Mouse (Mus musculus) embryonic facial prominence, embryonic 14.5 days (tissue): ENCODE results near the gene Bnip3. TPM values are rescaled to one million over a fixed set of nuclear protein-coding genes. Genes with fewer than 3 reads are reported as not detected.

Experiments used
- ATAC-seq: fragments of 200-750 bp; cut with Nextera tagmentation; 2 replicates; pipeline ENCODE4 v1.8.0; 2017; ENCODE audit warnings: low read depth, moderate number of reproducible peaks, moderate TSS enrichment
- DNase-seq: peaks from one replicate; pipeline ENCODE4 v3.0.0-alpha.2; 2015; ENCODE audit warnings: low spot score
- H3K27ac ChIP-seq: fragments of 300-500 bp; sonication (generic); replicated peaks from 2 replicates; pipeline ENCODE4 v1.5.1; 2014; ENCODE audit warnings: low read depth, mild to moderate bottlenecking, low read length, moderate library complexity
- H3K27me3 ChIP-seq: fragments of 300-500 bp; sonication (generic); replicated peaks from 2 replicates; pipeline ENCODE4 v1.6.1; 2014; ENCODE audit warnings: low read length; ENCODE audit not compliant: control insufficient read depth, insufficient read depth
- H3K36me3 ChIP-seq: fragments of 300-500 bp; sonication (generic); 2 replicates; pipeline ENCODE4 v1.6.1; 2014; ENCODE audit warnings: low read length, mixed read lengths; ENCODE audit not compliant: control insufficient read depth, insufficient read depth
- H3K4me1 ChIP-seq: fragments of 300-500 bp; sonication (generic); 2 replicates; pipeline ENCODE4 v1.6.1; 2014; ENCODE audit warnings: antibody characterized with exemption, low read length; ENCODE audit not compliant: control insufficient read depth, insufficient read depth
- H3K4me2 ChIP-seq: fragments of 300-500 bp; sonication (generic); 2 replicates; pipeline ENCODE4 v1.6.1; 2014; ENCODE audit warnings: low read depth, mild to moderate bottlenecking, low read length, moderate library complexity, mixed read lengths
- H3K4me3 ChIP-seq: fragments of 300-500 bp; sonication (generic); 2 replicates; pipeline ENCODE4 v1.5.1; 2014; ENCODE audit warnings: low read depth, mild to moderate bottlenecking, low read length
- H3K9ac ChIP-seq: fragments of 300-500 bp; sonication (generic); 2 replicates; pipeline ENCODE4 v1.6.1; 2014; ENCODE audit warnings: low read depth, mild to moderate bottlenecking, low read length, moderate library complexity, mixed read lengths
- H3K9me3 ChIP-seq: fragments of 300-500 bp; sonication (generic); 2 replicates; pipeline ENCODE4 v1.6.1; 2016; ENCODE audit warnings: low read length; ENCODE audit not compliant: control insufficient read depth
- WGBS: fragments of 180-500 bp; shearing (Covaris S2); extraction: QIAGEN DNeasy Blood & Tissue Kit; methylation state at CpG from one replicate; pipeline ENCODE4 v1.1.7; 2014; 5-methylcytosine and 5-hydroxymethylcytosine counted together
- polyA plus RNA-seq: library from polyadenylated mRNA; unstranded; fragments of >200 nt; fragmentation: Nextera tagmentation; extraction: Ambion mirVana; gene quantifications from 2 replicates; pipeline ENCODE4 v1.2.1, GENCODE M21; 2014

Gene Bnip3
- polyA plus RNA-seq, 1 experiment from 2014 or later = 92.6 TPM

DNA sequence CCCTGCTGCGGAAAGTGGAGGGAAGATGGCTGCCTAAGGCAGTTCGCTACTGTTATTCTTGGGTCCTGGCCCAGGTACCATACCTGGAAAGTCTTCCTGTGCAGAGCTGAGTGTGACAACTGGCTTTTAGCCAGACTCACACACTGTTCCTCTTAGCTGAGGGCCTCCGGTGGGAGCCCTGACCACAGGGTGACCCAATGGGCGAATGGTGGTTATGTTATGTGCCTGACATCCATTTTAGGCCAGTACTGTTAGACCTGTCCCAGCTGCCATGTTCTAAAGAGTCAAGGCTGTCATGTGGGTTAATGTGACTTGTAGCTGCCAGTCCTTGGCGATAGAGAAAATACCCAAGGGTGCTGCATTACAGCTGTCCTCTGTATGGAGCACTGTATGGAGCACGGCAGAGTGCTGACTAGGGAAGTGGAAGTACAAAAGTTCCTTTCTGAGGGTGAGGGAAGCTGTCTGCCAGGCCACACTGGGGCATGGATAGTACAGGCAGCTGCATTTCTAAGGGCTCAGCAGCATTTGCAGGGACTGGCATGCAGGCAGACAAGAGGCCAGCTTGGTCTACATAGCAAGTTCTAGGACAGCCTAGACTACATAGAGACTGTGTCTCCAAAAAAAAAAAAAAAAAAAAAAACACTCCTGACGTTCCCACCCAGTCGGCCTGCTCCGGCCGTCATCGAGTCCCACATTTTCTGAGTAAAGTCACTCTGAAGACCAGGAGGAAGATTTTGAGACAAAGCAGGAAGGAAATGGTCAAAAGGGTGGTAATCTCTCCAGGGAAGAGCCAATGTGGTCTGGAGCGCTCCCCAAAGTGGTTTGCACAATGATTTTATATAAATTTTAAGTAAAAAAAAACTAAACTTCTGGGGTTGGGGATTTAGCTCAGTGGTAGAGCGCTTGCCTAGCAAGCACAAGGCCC lies 23.7 kb downstream of the Bnip3 start:
- no peak overlapping the region for H3K4me2 ChIP-seq
- DNase-seq (no peak), ATAC-seq (no peak)
- WGBS = 74% methylated on average over 12 of the region's 13 CpGs
- no peaks in the 10 kb centered on the region for H3K9me3 ChIP-seq
- H3K9ac ChIP-seq = no peak overlapping the region
- no peak overlapping the region for H3K4me3 ChIP-seq
- H3K4me1 ChIP-seq = no peaks in the 10 kb centered on the region
- no peaks in the 10 kb centered on the region for H3K27me3 ChIP-seq
- no peak overlapping the region for H3K27ac ChIP-seq
- peaks cover 50% of the 10 kb centered on the region for H3K36me3 ChIP-seq

DNA sequence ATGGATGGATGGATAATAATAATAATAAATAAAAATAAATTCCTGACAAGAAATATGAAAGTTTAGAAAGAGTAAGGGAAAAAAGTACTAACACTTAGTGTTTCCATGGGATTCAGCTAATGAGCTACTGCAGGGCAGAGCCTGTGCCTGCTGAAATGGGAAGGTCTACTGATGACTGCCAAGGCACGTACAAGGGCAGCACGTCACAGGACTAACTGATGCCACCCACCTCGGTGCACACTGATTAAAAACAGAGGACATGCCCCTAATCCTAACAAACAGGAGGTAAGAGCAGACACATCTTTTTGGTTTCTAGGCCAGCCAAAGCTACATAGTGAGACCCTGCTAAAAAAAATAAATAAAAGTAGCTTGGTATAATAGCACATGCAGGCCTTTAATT lies 25.6 kb downstream of the Bnip3 start:
- Histone ChIP-seq H3K9me3 (no peaks in the 10 kb centered on the region), H3K4me1 (no peaks in the 10 kb centered on the region), H3K4me2 (no peak overlapping the region), H3K27ac (no peak overlapping the region), H3K27me3 (no peaks in the 10 kb centered on the region), H3K9ac (no peak overlapping the region), H3K36me3 (peaks cover 69% of the 10 kb centered on the region), H3K4me3 (no peak overlapping the region)
- ATAC-seq (no peak), DNase-seq (no peak)
- 90% methylated on average over 3 of the region's 3 CpGs for WGBS

DNA sequence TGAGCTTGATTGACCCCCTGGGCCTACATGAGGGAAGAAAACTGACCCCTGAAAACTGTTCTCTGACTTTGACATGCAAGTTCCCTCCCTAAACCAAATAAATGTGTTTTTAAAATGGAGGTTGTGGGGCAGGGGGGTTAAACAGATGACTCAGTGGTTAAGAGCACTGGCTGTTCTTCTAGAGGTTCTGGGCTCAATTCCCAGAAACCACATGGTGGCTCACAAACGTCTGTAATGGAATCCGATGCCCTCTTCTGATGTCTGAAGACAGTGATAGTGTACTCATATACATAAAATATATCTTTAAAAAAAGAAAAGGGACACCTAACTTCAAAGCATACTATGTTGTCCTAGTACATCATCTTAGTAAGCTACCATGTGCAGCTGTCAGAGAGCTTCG lies 34.3 kb downstream of the Bnip3 start:
- no peaks in the 10 kb centered on the region for H3K4me1 ChIP-seq
- H3K9me3 ChIP-seq = no peaks in the 10 kb centered on the region
- no peak overlapping the region for H3K4me2 ChIP-seq
- H3K27me3 ChIP-seq = no peaks in the 10 kb centered on the region
- peak; percentile 7 for DNase-seq
- H3K9ac ChIP-seq = no peak overlapping the region
- H3K4me3 ChIP-seq = no peak overlapping the region
- no peak overlapping the region for H3K27ac ChIP-seq
- ATAC-seq = no peak
- H3K36me3 ChIP-seq = peaks cover 96% of the 10 kb centered on the region
- WGBS = 60% methylated on average over 3 of the region's 3 CpGs

DNA sequence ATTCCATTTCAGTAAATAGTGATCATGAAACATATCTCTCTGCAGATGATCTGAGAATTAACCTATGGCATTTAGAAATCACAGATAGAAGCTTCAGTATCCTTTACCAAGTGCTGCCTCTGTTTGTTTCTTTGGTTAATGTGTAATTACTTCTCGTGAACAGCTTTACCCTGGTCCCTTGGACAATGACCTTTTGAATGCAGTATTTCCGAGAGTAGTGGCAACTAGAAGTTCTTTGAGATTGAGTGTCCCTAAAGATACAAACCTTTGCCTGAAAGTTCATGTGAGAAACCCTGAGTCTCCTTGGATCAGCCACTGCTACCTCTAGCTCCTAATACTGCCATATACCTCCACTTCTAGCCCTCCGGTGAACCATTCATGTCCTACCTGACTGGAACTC lies 36.4 kb downstream of the Bnip3 start:
- H3K9me3 ChIP-seq = no peaks in the 10 kb centered on the region
- 84% methylated on average over 3 of the region's 3 CpGs for WGBS

DNA sequence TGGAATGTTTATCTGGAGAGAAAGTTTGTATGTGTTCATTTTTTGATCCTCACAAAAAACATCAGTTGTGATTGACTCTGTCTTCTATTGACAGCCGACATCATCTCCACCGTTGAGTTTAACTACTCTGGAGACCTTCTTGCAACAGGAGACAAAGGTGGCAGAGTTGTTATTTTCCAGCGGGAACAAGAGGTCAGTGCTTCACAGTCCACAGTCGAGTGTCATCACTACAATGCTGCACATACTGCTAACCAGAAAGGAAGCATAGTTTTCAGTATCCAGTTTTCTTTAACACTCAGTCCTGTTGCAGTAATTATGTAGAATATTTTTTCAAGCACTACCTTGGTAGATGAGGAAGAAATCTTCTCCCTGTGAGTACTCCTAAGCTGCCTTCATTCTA lies 41.0 kb downstream of the Bnip3 start:
- Histone ChIP-seq H3K4me2 (no peak overlapping the region), H3K4me1 (peaks cover 9% of the 10 kb centered on the region), H3K27me3 (no peaks in the 10 kb centered on the region), H3K27ac (no peak overlapping the region), H3K4me3 (no peak overlapping the region), H3K9ac (no peak overlapping the region), H3K36me3 (peaks cover 48% of the 10 kb centered on the region), H3K9me3 (no peaks in the 10 kb centered on the region)
- DNase-seq (no peak), ATAC-seq (no peak)
- 94% methylated on average over 4 of the region's 4 CpGs for WGBS

More for the DNA sequence above, 36.4 kb downstream of the Bnip3 start:
- ATAC-seq (no peak), DNase-seq (no peak)
- Histone ChIP-seq H3K4me2 (no peak overlapping the region), H3K9ac (no peak overlapping the region), H3K36me3 (peaks cover 94% of the 10 kb centered on the region), H3K27me3 (no peaks in the 10 kb centered on the region), H3K27ac (no peak overlapping the region), H3K4me3 (no peak overlapping the region), H3K4me1 (no peaks in the 10 kb centered on the region)

DNA sequence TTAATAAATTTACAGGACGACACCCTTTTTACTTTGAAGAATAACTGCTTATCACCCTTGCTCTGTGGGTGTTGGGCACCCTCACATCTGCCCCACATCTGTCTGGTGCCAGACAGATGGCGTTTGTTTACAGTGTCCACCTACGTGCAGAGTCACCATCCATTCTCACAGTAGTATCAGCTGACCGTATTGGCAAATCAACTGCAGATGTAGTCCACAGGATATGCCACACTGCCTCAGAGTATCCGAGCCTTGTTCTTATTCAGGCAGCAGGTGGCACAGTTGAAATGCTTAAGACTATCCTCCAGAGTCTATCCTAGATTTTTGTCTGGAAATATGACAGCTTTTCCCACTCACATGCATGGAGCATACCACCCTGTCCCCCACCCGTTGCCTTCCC lies 42.0 kb downstream of the Bnip3 start:
- Histone ChIP-seq H3K9me3 (no peaks in the 10 kb centered on the region), H3K36me3 (peaks cover 37% of the 10 kb centered on the region), H3K9ac (no peak overlapping the region), H3K27ac (no peak overlapping the region), H3K4me3 (no peak overlapping the region), H3K27me3 (no peaks in the 10 kb centered on the region), H3K4me2 (no peak overlapping the region), H3K4me1 (peaks cover 12% of the 10 kb centered on the region)
- ATAC-seq = no peak
- 49% methylated on average over 6 of the region's 6 CpGs for whole genome bisulfite sequencing
- no peak for DNase-seq

DNA sequence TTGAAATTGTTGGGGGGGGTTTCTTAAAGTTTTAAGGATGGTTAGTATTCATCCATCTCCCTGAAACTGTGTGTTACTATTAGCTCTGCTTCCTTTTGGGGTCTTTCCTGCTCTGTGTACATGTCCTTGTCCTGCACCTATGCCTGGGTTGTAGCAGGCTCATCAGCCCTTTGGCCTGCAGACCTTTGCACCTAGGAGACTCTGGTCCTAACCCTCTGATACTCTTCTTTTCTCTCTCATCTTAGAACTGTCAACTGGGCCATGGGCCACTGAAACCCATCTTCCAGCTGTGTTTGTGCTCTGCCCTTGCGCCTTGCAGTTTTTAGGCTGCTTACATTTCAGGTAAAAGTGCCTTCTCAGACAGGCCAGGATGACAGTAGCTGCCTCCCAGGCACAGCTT lies 44.5 kb downstream of the Bnip3 start:
- Histone ChIP-seq H3K27ac (no peak overlapping the region), H3K4me2 (no peak overlapping the region), H3K9me3 (no peaks in the 10 kb centered on the region), H3K4me1 (peaks cover 12% of the 10 kb centered on the region), H3K36me3 (peaks cover 20% of the 10 kb centered on the region), H3K9ac (no peak overlapping the region), H3K27me3 (no peaks in the 10 kb centered on the region), H3K4me3 (no peak overlapping the region)
- ATAC-seq = no peak
- 90% methylated on average over 1 of the region's 1 CpGs for WGBS
- no peak for DNase-seq

DNA sequence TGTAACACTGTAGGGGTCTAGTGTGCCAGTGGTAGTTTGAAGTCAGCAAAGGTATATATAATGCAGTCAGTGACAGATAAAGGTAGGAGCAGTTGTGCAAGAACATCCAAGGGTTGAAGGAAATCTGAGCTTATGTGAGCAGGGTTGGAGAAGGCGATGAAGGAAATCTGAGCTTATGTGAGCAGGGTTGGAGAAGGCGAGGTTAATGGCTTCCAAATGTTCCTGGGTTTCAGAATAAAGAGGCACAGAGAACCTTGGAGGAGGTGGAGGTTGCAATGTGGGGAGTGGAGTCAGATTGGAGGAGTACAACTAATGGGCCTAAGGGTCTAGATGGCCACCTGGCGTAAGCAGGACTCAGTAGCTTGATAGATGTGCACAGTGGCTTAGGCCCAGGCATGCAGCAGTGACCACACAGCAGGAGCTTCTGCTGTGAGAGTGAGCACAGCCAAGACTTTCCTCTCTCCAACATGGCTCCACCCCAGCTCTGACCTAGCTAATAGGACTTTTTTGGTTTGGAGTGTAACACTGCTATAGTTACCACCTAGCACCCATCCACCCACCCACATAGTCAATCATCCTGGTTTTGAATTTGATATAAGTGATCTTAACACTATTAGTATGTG lies 45.3 kb downstream of the Bnip3 start:
- ATAC-seq (0 out of 2 replicates have a peak, but pooled peaks have one; percentile 18), DNase-seq (peak; percentile 12)
- no peaks in the 10 kb centered on the region for H3K27me3 ChIP-seq
- WGBS = 40% methylated on average over 3 of the region's 3 CpGs
- H3K27ac ChIP-seq = no peak overlapping the region
- H3K4me3 ChIP-seq = no peak overlapping the region
- H3K4me1 ChIP-seq = peaks cover 12% of the 10 kb centered on the region
- H3K9me3 ChIP-seq = no peaks in the 10 kb centered on the region
- H3K4me2 ChIP-seq = no peak overlapping the region
- peaks cover 19% of the 10 kb centered on the region for H3K36me3 ChIP-seq
- no peak overlapping the region for H3K9ac ChIP-seq
